In genomic region chr3:98616244-98616643, GRCm38 (mm10) we compare ENCODE assay signal across 23 mouse cellular contexts. TPM values are rescaled to one million over a fixed set of nuclear protein-coding genes. Genes with fewer than 3 reads are reported as not detected.
DNase-seq lines count a peak whose midpoint lies in the region; ATAC-seq and TF ChIP-seq lines count a peak whose summit lies in the region.
"Not testable (repeated sequence)": the region's sequence is repeated elsewhere in the genome, so short reads cannot be mapped to it uniquely, and the experiment has no call there.
"Had no signal": no experiment of that assay in that cellular context is flagged by ENCODE, and none has a peak within 500 bp of the region (broad histone marks: within the 10 kb centered on the region; RNA-seq: fewer than 3 reads in every experiment).

No protein-coding gene starts in this region.

- not testable (repeated sequence) for H3K4me2 ChIP-seq in forebrain, embryonic 13.5 days; intestine, embryonic 16.5 days (ENCODE audit: low read depth, low read length); kidney, postnatal 0 days (ENCODE audit: low read length); liver, embryonic 12.5 days; midbrain, postnatal 0 days (ENCODE audit: low read depth, low read length, poor library complexity, severe bottlenecking)

- H3K36me3 ChIP-seq in forebrain, embryonic 13.5 days (ENCODE audit: poor library complexity, severe bottlenecking); intestine, embryonic 16.5 days (ENCODE audit: control insufficient read depth, insufficient read depth, low read length); kidney, postnatal 0 days (ENCODE audit: insufficient read depth, low read length); liver, embryonic 12.5 days; midbrain, postnatal 0 days (ENCODE audit: insufficient read depth, low read length): not testable (repeated sequence)

- peak; percentile 55 for TF ChIP-seq CTCF in kidney, postnatal 0 days (IDR thresholded peaks at IDR 0.05; ENCODE audit: low read depth)
- 0 out of 2 replicates have a peak, but pooled peaks have one; percentile 35 for TF ChIP-seq CTCF in midbrain, postnatal 0 days (IDR thresholded peaks at IDR 0.05)

- ATAC-seq in forebrain, embryonic 13.5 days, result 0 out of 2 replicates have a peak, but pooled peaks have one; percentile 45
- peak; percentile 52 to 68; a peak in 3 of 4 replicates for ATAC-seq in hematopoietic stem cell, adult 5-6 weeks (replicated peaks in 1 of 2; ENCODE audit: insufficient read depth in 1 of 2, low FRiP score in 2 of 2, low TSS enrichment in 1 of 2, low read depth in 1 of 2, poor library complexity in 2 of 2, severe bottlenecking in 2 of 2)
- ATAC-seq in intestine, embryonic 16.5 days, result 0 out of 2 replicates have a peak, but pooled peaks have one; percentile 21
- ATAC-seq in kidney, postnatal 0 days (replicated peaks; ENCODE audit: low FRiP score, low read depth), result 0 out of 2 replicates have a peak, but pooled peaks have one; percentile 22
- ATAC-seq in liver, embryonic 12.5 days, result peak; percentile 15; the same call in 1 of the 2 replicates
- ATAC-seq in megakaryocyte-erythroid progenitor cell, adult 5-6 weeks (replicated peaks; ENCODE audit: low FRiP score, low TSS enrichment, poor library complexity, severe bottlenecking), result peak; percentile 50; the same call in 1 of the 2 replicates
- not testable (repeated sequence) for ATAC-seq in midbrain, postnatal 0 days (ENCODE audit: low FRiP score)

- H3K27ac ChIP-seq in forebrain, embryonic 13.5 days; intestine, embryonic 16.5 days (ENCODE audit: low read length); kidney, postnatal 0 days; liver, embryonic 12.5 days; midbrain, postnatal 0 days (ENCODE audit: low read depth, low read length): not testable (repeated sequence)

- H3K4me3 ChIP-seq in forebrain, embryonic 13.5 days; intestine, embryonic 16.5 days (ENCODE audit: low read length); kidney, postnatal 0 days (replicated peaks; ENCODE audit: low read depth, low read length); liver, embryonic 12.5 days; midbrain, postnatal 0 days (ENCODE audit: low read depth, low read length): not testable (repeated sequence)

- not testable (repeated sequence) for H3K4me1 ChIP-seq in forebrain, embryonic 13.5 days; intestine, embryonic 16.5 days (ENCODE audit: control insufficient read depth, insufficient read depth, low read length); kidney, postnatal 0 days (replicated peaks; ENCODE audit: insufficient read depth, low read length); liver, embryonic 12.5 days; midbrain, postnatal 0 days (ENCODE audit: insufficient read depth, low read length)

- WGBS in forebrain, embryonic 13.5 days, result 25% methylated on average over 2 of the region's 2 CpGs
- WGBS in intestine, embryonic 16.5 days, result 29% methylated on average over 2 of the region's 2 CpGs
- WGBS in kidney, postnatal 0 days, result 28% methylated on average over 2 of the region's 2 CpGs
- 18% methylated on average over 2 of the region's 2 CpGs for WGBS in liver, embryonic 12.5 days (ENCODE audit: insufficient replicate concordance)
- WGBS in midbrain, postnatal 0 days, result 20% methylated on average over 2 of the region's 2 CpGs

- H3K9me3 ChIP-seq in forebrain, embryonic 13.5 days (replicated peaks); intestine, embryonic 16.5 days (ENCODE audit: control insufficient read depth, low read length); kidney, postnatal 0 days (replicated peaks; ENCODE audit: low read length); liver, embryonic 12.5 days (replicated peaks); midbrain, postnatal 0 days (ENCODE audit: low read length): not testable (repeated sequence)

- H3K9ac ChIP-seq in forebrain, embryonic 13.5 days; intestine, embryonic 16.5 days (ENCODE audit: low read depth, low read length); kidney, postnatal 0 days (ENCODE audit: low read depth, low read length); liver, embryonic 12.5 days; midbrain, postnatal 0 days (replicated peaks; ENCODE audit: low read length, poor library complexity, severe bottlenecking): not testable (repeated sequence)

- not testable (repeated sequence) for DNase-seq in kidney, postnatal 0 days (ENCODE audit: low spot score); midbrain, postnatal 0 days (ENCODE audit: low spot score)

- not testable (repeated sequence) for H3K27me3 ChIP-seq in forebrain, embryonic 13.5 days; intestine, embryonic 16.5 days (replicated peaks; ENCODE audit: control insufficient read depth, insufficient read depth, low read length); kidney, postnatal 0 days (ENCODE audit: insufficient read depth, low read length); liver, embryonic 12.5 days (replicated peaks); midbrain, postnatal 0 days (ENCODE audit: insufficient read depth, low read length)

RNA-seq across cellular contexts. Expression of gene Hsd3b5, which starts 13.8 kb away (rescaled TPM):
- not detected in 2 replicates for polyA plus RNA-seq in forebrain, embryonic 13.5 days (2015; fragmentation: Nextera tagmentation; extraction: Ambion mirVana)
- total RNA-seq in hematopoietic stem cell, adult 5-6 weeks (2017), result not detected in 2 replicates
- not detected in 2 replicates for polyA plus RNA-seq in intestine, embryonic 16.5 days (2015; fragmentation: Nextera tagmentation; extraction: Ambion mirVana)
- polyA plus RNA-seq in kidney, postnatal 0 days (2015; fragmentation: Nextera tagmentation; extraction: Ambion mirVana), result 0.37 and 0.38 TPM in 2 replicates
- polyA plus RNA-seq in liver, embryonic 12.5 days (2016; fragmentation: Nextera tagmentation; extraction: Ambion mirVana), result 0.07 TPM in 1 of 2 replicates, not detected in the other
- not detected in 2 replicates for total RNA-seq in megakaryocyte-erythroid progenitor cell, adult 5-6 weeks (2014; fragmentation: Nextera tagmentation)
- not detected in 2 replicates for total RNA-seq in megakaryocyte-erythroid progenitor cell, adult 5-6 weeks (2017)
- total RNA-seq in midbrain, postnatal 0 days (2014; rRNA removed), result not detected in 2 replicates
- not detected in 2 replicates for polyA plus RNA-seq in midbrain, postnatal 0 days (2015; fragmentation: Nextera tagmentation; extraction: Ambion mirVana)
- total RNA-seq: gastrocnemius, postnatal 25 days; heart, adult 2 months; heart, postnatal 14 days; left cerebral cortex, adult 18-20 months; left cerebral cortex, postnatal 36 days; MEL; monocyte, adult 5-6 weeks had no signal
- polyA plus RNA-seq: C2C12; embryonic facial prominence, embryonic 12.5 days; erythroblast, embryonic 14.5 days; forebrain, embryonic 14.5 days; heart, adult 2 months; heart, embryonic 13.5 days; hindbrain, embryonic 15.5 days; limb, embryonic 14.5 days; spleen, adult 2 months had no signal

RNA-seq across cellular contexts. Expression of gene Gm10681, which starts 27.6 kb away (rescaled TPM):
- polyA plus RNA-seq in forebrain, embryonic 13.5 days (2015; fragmentation: Nextera tagmentation; extraction: Ambion mirVana), result not detected in 2 replicates
- not detected in 2 replicates for total RNA-seq in hematopoietic stem cell, adult 5-6 weeks (2017)
- not detected in 2 replicates for polyA plus RNA-seq in intestine, embryonic 16.5 days (2015; fragmentation: Nextera tagmentation; extraction: Ambion mirVana)
- polyA plus RNA-seq in kidney, postnatal 0 days (2015; fragmentation: Nextera tagmentation; extraction: Ambion mirVana), result 199 and 226 TPM in 2 replicates
- 0.08 TPM in 2 replicates for polyA plus RNA-seq in liver, embryonic 12.5 days (2016; fragmentation: Nextera tagmentation; extraction: Ambion mirVana)
- total RNA-seq in megakaryocyte-erythroid progenitor cell, adult 5-6 weeks (2014; fragmentation: Nextera tagmentation), result not detected in 2 replicates
- total RNA-seq in megakaryocyte-erythroid progenitor cell, adult 5-6 weeks (2017), result not detected in 2 replicates
- not detected in 2 replicates for total RNA-seq in midbrain, postnatal 0 days (2014; rRNA removed)
- polyA plus RNA-seq in midbrain, postnatal 0 days (2015; fragmentation: Nextera tagmentation; extraction: Ambion mirVana), result not detected in 2 replicates
- total RNA-seq: gastrocnemius, postnatal 25 days; heart, adult 2 months; heart, postnatal 14 days; left cerebral cortex, adult 18-20 months; left cerebral cortex, postnatal 36 days; MEL; monocyte, adult 5-6 weeks had no signal
- polyA plus RNA-seq: C2C12; embryonic facial prominence, embryonic 12.5 days; erythroblast, embryonic 14.5 days; forebrain, embryonic 14.5 days; heart, adult 2 months; heart, embryonic 13.5 days; hindbrain, embryonic 15.5 days; limb, embryonic 14.5 days; liver, embryonic 16.5 days; spleen, adult 2 months had no signal

Comparison
In these comparisons a context has a peak if more than half of its experiments do, and no peak if none do; other contexts are left out.
1. RNA of gene Gm10681, which starts 27.6 kb away (polyA plus RNA-seq): 199 to 226 TPM in kidney, postnatal 0 days; 0.08 TPM in liver, embryonic 12.5 days, not detected in forebrain, embryonic 13.5 days, not detected in intestine, embryonic 16.5 days and not detected in midbrain, postnatal 0 days; every median in the first group is over 100 times any median in the second.